Mouse (Mus musculus) heart, adult 2 months (tissue): ENCODE measurements around the gene Glis3.

Experiments used
- CTCF ChIP-seq: fragments of 200-600 bp; IDR thresholded peaks from 2 replicates; pipeline ENCODE4 v1.8.1; 2022; ENCODE audit warnings: antibody characterized with exemption, mild to moderate bottlenecking, moderate library complexity
- POLR2A ChIP-seq: fragments of 200-500 bp; IDR thresholded peaks from 2 replicates; pipeline ENCODE4 v1.6.1; 2011; ENCODE audit warnings: mild to moderate bottlenecking, low read depth, low read length, control low read depth; ENCODE audit not compliant: insufficient read depth

- TF ChIP-seq CTCF (no peak), POLR2A (no peak)
Observed at GRCm38 (mm10) chr19:28679291-28679775, 544 bp downstream of the Glis3 start.
